Mouse (Mus musculus): ENCODE measurements around the gene Tirap.

DNA sequence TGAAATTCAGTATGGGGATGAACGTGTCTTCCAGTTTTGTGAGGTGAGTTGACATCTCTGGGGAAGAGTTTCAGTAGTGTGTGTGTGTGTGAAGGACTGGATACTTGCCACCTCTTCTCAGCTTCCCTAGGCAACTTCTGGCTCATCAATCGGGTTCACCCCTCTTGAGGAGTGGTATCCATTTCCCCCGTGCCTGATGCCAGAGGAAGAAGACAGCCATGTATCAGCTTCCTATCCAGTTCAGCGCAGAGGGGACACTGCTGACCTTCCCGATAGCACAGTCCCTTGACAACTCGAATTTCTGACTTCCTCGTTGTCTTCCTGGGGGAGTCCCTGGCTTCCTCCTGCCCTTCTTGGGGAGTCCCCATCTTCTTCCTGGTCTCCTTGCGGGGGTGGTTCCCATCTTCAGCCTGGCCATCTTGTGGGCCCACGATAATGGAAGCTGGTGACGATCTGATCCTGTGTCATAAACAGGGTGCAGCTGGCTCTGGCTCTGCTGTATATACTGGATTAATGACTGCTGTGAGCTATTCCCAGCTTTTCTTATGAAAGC, 12.7 kb downstream of the Tirap start:
- TF ChIP-seq POLR2A (IDR thresholded peaks at IDR 0.05; ENCODE audit: insufficient read depth, low read length) = no peak
- TF ChIP-seq CTCF (IDR thresholded peaks at IDR 0.05; ENCODE audit: low read depth, low read length) = no peak
- TF ChIP-seq EP300 (IDR thresholded peaks at IDR 0.05; ENCODE audit: insufficient read depth, low read depth, low read length) = no peak
